Mouse (Mus musculus) G1E-ER4 (cell line): ENCODE measurements around the gene Cdrt4. TPM values are rescaled to one million over a fixed set of nuclear protein-coding genes. Genes with fewer than 3 reads are reported as not detected.

Experiments used
- GATA1 ChIP-seq: IDR thresholded peaks from one replicate; pipeline ENCODE4 v1.8.0; 2012; ENCODE audit warnings: low read length, inconsistent platforms
- polyA plus RNA-seq: library from polyadenylated mRNA; stranded (reverse); fragments of >175 nt; gene quantifications from 2 replicates; pipeline ENCODE4 v1.2.3, GENCODE M21; 2012

Cdrt4 gene
- polyA plus RNA-seq, 1 experiment: not detected

- TF ChIP-seq GATA1: no peak
These were observed 19.9 kb upstream of the Cdrt4 start for GRCm38 (mm10) chr11:62931141-62931540.

- no peak for TF ChIP-seq GATA1
These were observed 17.9 kb upstream of the Cdrt4 start for GRCm38 (mm10) chr11:62933099-62933498.

- TF ChIP-seq GATA1: no peak
These were observed 16.0 kb upstream of the Cdrt4 start for GRCm38 (mm10) chr11:62934795-62935514.

- TF ChIP-seq GATA1: no peak
These were observed 13.0 kb upstream of the Cdrt4 start for GRCm38 (mm10) chr11:62937986-62938385.

- TF ChIP-seq GATA1: no peak
These were observed 12.1 kb upstream of the Cdrt4 start for GRCm38 (mm10) chr11:62938921-62939320.

- TF ChIP-seq GATA1: no peak
These were observed 10.8 kb upstream of the Cdrt4 start for GRCm38 (mm10) chr11:62940176-62940575.

- no peak for TF ChIP-seq GATA1
These were observed 7.5 kb upstream of the Cdrt4 start for GRCm38 (mm10) chr11:62943538-62943937.

- TF ChIP-seq GATA1: no peak
These were observed 5.5 kb upstream of the Cdrt4 start for GRCm38 (mm10) chr11:62945514-62945913.

GRCm38 (mm10) chr11:62949548-62949947, 1.4 kb upstream of the Cdrt4 start:
- no peak for TF ChIP-seq GATA1

GRCm38 (mm10) chr11:62954766-62955165, 3.8 kb downstream of the Cdrt4 start:
- no peak for TF ChIP-seq GATA1

- TF ChIP-seq GATA1: no peak
These were observed 4.2 kb downstream of the Cdrt4 start for GRCm38 (mm10) chr11:62955186-62955585.

GRCm38 (mm10) chr11:62955776-62956175, 4.8 kb downstream of the Cdrt4 start:
- no peak for TF ChIP-seq GATA1

- TF ChIP-seq GATA1: no peak
These were observed 6.7 kb downstream of the Cdrt4 start for GRCm38 (mm10) chr11:62957626-62958180.

- TF ChIP-seq GATA1: no peak
These were observed 12.3 kb downstream of the Cdrt4 start for GRCm38 (mm10) chr11:62963292-62963691.

- TF ChIP-seq GATA1: no peak
These were observed 15.4 kb downstream of the Cdrt4 start for GRCm38 (mm10) chr11:62966424-62966764.

- TF ChIP-seq GATA1: no peak
These were observed 16.0 kb downstream of the Cdrt4 start for GRCm38 (mm10) chr11:62966765-62967633.

- no peak for TF ChIP-seq GATA1
These were observed 26.2 kb downstream of the Cdrt4 start for GRCm38 (mm10) chr11:62977176-62977575.

- TF ChIP-seq GATA1: no peak
These were observed 27.9 kb downstream of the Cdrt4 start for GRCm38 (mm10) chr11:62978886-62979285.
